Mouse (Mus musculus) right cerebral cortex, postnatal 36 days (tissue): ENCODE measurements around the gene Kifap3.
"Not testable (repeated sequence)": the region's sequence is repeated elsewhere in the genome, so short reads cannot be mapped to it uniquely, and the experiment has no call there.

Experiments
- DNase-seq, 2 experiments: peaks; one replicate each; pipeline ENCODE4 v3.0.0; 2022; ENCODE audit warnings: low spot score in 2 of 2, mixed read lengths in 1 of 2

Gene Kifap3

GRCm38 (mm10) chr1:163779336-163780115 is at the start of gene Kifap3:
Gene Kifap3 (plus strand): TSS chr1:163779583.
- DNase-seq = peak; percentile 98

- DNase-seq = not testable (repeated sequence)
Measured at GRCm38 (mm10) chr1:163731166-163731565, 48.2 kb upstream of the Kifap3 start.

- no peak for DNase-seq
Measured at GRCm38 (mm10) chr1:163736441-163737238, 42.7 kb upstream of the Kifap3 start.

GRCm38 (mm10) chr1:163737239-163737533 is 42.2 kb upstream of the Kifap3 start:
- DNase-seq = no peak

GRCm38 (mm10) chr1:163751360-163751992 is 27.9 kb upstream of the Kifap3 start:
- no peak for DNase-seq

GRCm38 (mm10) chr1:163757462-163758207 is 21.7 kb upstream of the Kifap3 start:
- no peak for DNase-seq

GRCm38 (mm10) chr1:163783577-163783976 is 4.2 kb downstream of the Kifap3 start:
- DNase-seq = not testable (repeated sequence)

- no peak for DNase-seq
Measured at GRCm38 (mm10) chr1:163821365-163821764, 42.0 kb downstream of the Kifap3 start.

- DNase-seq = no peak
Measured at GRCm38 (mm10) chr1:163829482-163829881, 50.1 kb downstream of the Kifap3 start.

GRCm38 (mm10) chr1:163834066-163834465 is 54.7 kb downstream of the Kifap3 start:
- DNase-seq = no peak

- DNase-seq = no peak
Measured at GRCm38 (mm10) chr1:163835062-163835461, 55.7 kb downstream of the Kifap3 start.

GRCm38 (mm10) chr1:163838482-163838881 is 59.1 kb downstream of the Kifap3 start:
- DNase-seq = not testable (repeated sequence)

- no peak for DNase-seq
Measured at GRCm38 (mm10) chr1:163840555-163840954, 61.2 kb downstream of the Kifap3 start.

GRCm38 (mm10) chr1:163842238-163842637 is 62.9 kb downstream of the Kifap3 start:
- DNase-seq = no peak

GRCm38 (mm10) chr1:163843899-163844298 is 64.5 kb downstream of the Kifap3 start:
- DNase-seq = no peak

- DNase-seq = no peak
Measured at GRCm38 (mm10) chr1:163852884-163853560, 73.6 kb downstream of the Kifap3 start.

- no peak for DNase-seq
Measured at GRCm38 (mm10) chr1:163858420-163858819, 79.0 kb downstream of the Kifap3 start.

GRCm38 (mm10) chr1:163861538-163861937 is 82.2 kb downstream of the Kifap3 start:
- DNase-seq = no peak

- DNase-seq = no peak
Measured at GRCm38 (mm10) chr1:163873158-163873557, 93.8 kb downstream of the Kifap3 start.

- no peak for DNase-seq
Measured at GRCm38 (mm10) chr1:163889629-163890028, 110.2 kb downstream of the Kifap3 start.

- DNase-seq = no peak
Measured at GRCm38 (mm10) chr1:163893294-163893693, 113.9 kb downstream of the Kifap3 start.
